ENCODE assay signal across 8 mouse cellular contexts in the genomic region with DNA sequence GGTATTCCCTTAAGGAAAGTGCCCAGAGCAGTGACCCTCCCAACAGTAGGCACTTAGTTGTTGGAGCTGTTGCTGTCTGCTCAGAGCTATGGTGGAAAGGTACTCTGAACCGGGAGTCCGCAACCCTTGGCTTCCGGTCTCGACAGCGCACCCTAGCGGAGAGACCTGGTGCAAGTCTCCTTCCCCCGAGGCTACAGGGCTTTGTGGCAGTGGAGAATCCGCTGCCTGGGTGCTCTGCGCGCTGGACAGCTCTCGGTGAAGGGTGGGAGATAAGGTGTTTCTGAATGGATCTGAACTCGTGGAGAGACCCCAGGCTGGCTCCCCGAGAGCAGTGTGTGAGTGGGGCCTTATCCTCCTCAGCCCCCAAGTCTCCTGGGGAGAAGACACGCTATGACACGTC. TPM values are rescaled to one million over a fixed set of nuclear protein-coding genes. Genes with fewer than 3 reads are reported as not detected.
A peak's percentile ranks its signal among the peaks of the same experiment; 100 is the strongest.
DNase-seq lines count a peak whose midpoint lies in the region; ATAC-seq lines count a peak whose summit lies in the region.

No protein-coding gene starts in this region.

- ATAC-seq in megakaryocyte progenitor cell, adult 5-6 weeks (replicated peaks; ENCODE audit: poor library complexity) = peak; percentile 67

- intact Hi-C loops in gastrocnemius, postnatal 14 days (cut with DNase I; ENCODE audit: low total_unique reads) = no loop called here
- intact Hi-C loops in left cerebral cortex, postnatal 14 days (cut with DNase I) = no loop called here

- peak; percentile 85 to 91 for DNase-seq in adrenal gland, adult 18-20 months (ENCODE audit: low spot score in 2 of 2)
- peak; percentile 92 for DNase-seq in embryo, embryonic 10.5 days (ENCODE audit: low spot score)
- DNase-seq in gastrocnemius, postnatal 14 days = peak; percentile 88
- DNase-seq in induced T-regulatory cell, adult 2 months (ENCODE audit: low read depth) = peak; percentile 97
- peak; percentile 76 to 79 for DNase-seq in left cerebral cortex, postnatal 14 days (ENCODE audit: low spot score in 2 of 2)
- DNase-seq in right cerebral cortex, postnatal 14 days = peak; percentile 81
- DNase-seq in urinary bladder, postnatal 14 days (ENCODE audit: low spot score) = peak; percentile 88

RNA-seq across cellular contexts. Expression of gene E2f2, which starts 7.8 kb away (rescaled TPM):
- total RNA-seq in adrenal gland, adult 18-20 months (2021) = 1 to 10 TPM; 1.9 to 3.2 TPM
- total RNA-seq in gastrocnemius, postnatal 14 days (2021) = 1 to 10 TPM; 4.0 to 6.5 TPM
- under 1 TPM; 0.90 to 0.93 TPM for total RNA-seq in left cerebral cortex, postnatal 14 days (2021)
- total RNA-seq in megakaryocyte progenitor cell, adult 5-6 weeks (2015) = 5.6 and 7.5 TPM in 2 replicates
- total RNA-seq in megakaryocyte progenitor cell, adult 5-6 weeks (2017) = 5.9 and 6.1 TPM in 2 replicates

RNA-seq across cellular contexts. Expression of gene Asap3, which starts 26.2 kb away (rescaled TPM):
- total RNA-seq in adrenal gland, adult 18-20 months (2021) = 1 to 10 TPM; 1.6 to 2.8 TPM
- total RNA-seq in gastrocnemius, postnatal 14 days (2021) = 1 to 10 TPM; 4.0 to 5.9 TPM
- total RNA-seq in left cerebral cortex, postnatal 14 days (2021) = 1 to 10 TPM; 3.9 to 4.2 TPM
- not detected in 2 replicates for total RNA-seq in megakaryocyte progenitor cell, adult 5-6 weeks (2015)
- total RNA-seq in megakaryocyte progenitor cell, adult 5-6 weeks (2017) = not detected in 2 replicates

RNA-seq across cellular contexts. Expression of gene Id3, which starts 36.7 kb away (rescaled TPM):
- total RNA-seq in adrenal gland, adult 18-20 months (2021) = 10 to 100 TPM; 47.4 to 77.7 TPM
- 10 to 100 TPM; 28.4 to 28.7 TPM for total RNA-seq in gastrocnemius, postnatal 14 days (2021)
- 10 to 100 TPM; 30.2 to 53.1 TPM for total RNA-seq in left cerebral cortex, postnatal 14 days (2021)
- 0.44 and 1.4 TPM in 2 replicates for total RNA-seq in megakaryocyte progenitor cell, adult 5-6 weeks (2015)
- total RNA-seq in megakaryocyte progenitor cell, adult 5-6 weeks (2017) = 1.0 and 2.4 TPM in 2 replicates

Comparison
In these comparisons a context has a peak if more than half of its experiments do, and no peak if none do; other contexts are left out.
1. Peak in every context shown above with its lines: DNase-seq and ATAC-seq.
2. RNA of gene Id3, which starts 36.7 kb away (total RNA-seq): 47.4 to 77.7 TPM in adrenal gland, adult 18-20 months, 30.2 to 53.1 TPM in left cerebral cortex, postnatal 14 days and 28.4 to 28.7 TPM in gastrocnemius, postnatal 14 days; 0.44 to 2.4 TPM in megakaryocyte progenitor cell, adult 5-6 weeks; every median in the first group is over 4 times any median in the second.